Mouse (Mus musculus) stomach, postnatal 0 days (tissue): ENCODE measurements around the gene Bicral.

Experiments
- CTCF ChIP-seq: IDR thresholded peaks from 2 replicates; pipeline ENCODE4 v1.5.1; 2016; ENCODE audit warnings: antibody characterized with exemption, low read depth, mild to moderate bottlenecking, moderate library complexity
- EP300 ChIP-seq: optimal IDR thresholded peaks from 2 replicates; pipeline ENCODE3; 2016; ENCODE audit warnings: antibody characterized with exemption

GRCm38 (mm10) chr17:46749282-46749681, 109.0 kb downstream of the Bicral start:
- TF ChIP-seq CTCF (no peak), EP300 (no peak)
